Mouse (Mus musculus) natural killer cell, adult 2 months (primary cell): ENCODE results near the gene Lrrn4.

Experiments
- DNase-seq, 2 experiments: peaks; one replicate each; pipeline ENCODE4 v3.0.0; 2022; ENCODE audit warnings: low spot score in 2 of 2

The Lrrn4 gene

DNA sequence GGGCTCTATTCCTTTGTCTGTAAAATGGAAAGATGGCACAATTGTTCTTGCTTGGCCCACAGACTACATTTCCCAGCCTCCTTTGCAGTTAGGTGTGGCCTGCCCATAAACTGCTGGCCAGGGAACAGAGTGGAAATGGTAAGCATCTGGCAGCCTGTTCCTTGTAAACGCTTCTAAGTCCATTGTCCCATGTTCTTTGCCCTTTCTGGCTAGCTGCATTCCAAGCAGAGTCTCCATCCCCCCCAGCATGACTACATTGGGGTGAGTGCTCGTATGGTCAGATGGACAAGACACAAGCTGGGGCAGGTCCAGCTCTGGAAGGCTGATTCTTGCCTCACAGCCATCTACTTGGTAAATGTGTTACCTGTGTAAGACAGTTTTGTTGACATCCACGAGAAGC, 9.0 kb downstream of the Lrrn4 start:
- no peak for DNase-seq

DNA sequence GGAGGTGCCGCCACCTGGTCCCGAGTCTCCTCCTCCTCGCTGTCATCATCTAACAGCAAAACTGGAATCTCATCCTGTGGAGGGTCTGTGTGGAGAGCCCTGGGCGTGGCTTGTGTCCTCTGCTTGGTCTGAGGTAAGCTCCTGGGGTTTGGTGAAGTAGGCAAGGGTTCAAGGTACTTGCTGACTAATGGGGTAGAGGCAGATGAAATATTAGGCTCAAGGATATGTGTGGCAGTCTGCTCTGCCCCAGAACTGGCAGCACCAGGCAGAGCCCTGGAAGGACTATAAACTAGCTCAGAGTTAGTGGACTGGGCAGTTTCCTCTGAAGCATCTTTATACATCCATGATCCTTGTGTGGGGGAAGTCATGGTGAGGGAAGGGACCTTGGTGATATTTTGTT, 10.4 kb downstream of the Lrrn4 start:
- no peak for DNase-seq

DNA sequence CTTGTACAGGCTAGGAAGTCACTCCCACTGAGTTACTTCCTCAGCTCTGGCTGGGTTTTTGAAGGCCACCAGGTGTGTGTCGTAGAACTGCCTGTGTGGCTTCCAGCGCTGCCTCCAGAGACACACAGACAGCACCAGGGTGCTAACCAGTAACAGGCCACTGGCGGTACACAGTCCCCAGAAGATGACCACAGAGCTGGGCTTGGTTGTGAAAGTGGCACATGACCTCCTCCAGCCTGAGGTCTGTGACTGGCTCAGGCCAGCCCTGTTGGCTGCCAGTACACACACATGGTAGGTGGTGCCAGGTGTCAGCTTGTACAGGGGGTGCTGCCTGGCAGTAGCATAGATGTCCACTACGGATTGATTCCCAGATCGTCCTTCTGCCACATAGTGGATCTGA, 11.0 kb downstream of the Lrrn4 start:
- DNase-seq: no peak

- DNase-seq: no peak
These were observed 13.2 kb downstream of the Lrrn4 start for GRCm38 (mm10) chr2:132867521-132867920.

- DNase-seq: no peak
These were observed 17.4 kb downstream of the Lrrn4 start for GRCm38 (mm10) chr2:132863325-132863724.

GRCm38 (mm10) chr2:132861456-132861855, 19.2 kb downstream of the Lrrn4 start:
- DNase-seq: no peak

- no peak for DNase-seq
These were observed 20.3 kb downstream of the Lrrn4 start for GRCm38 (mm10) chr2:132860435-132860834.

DNA sequence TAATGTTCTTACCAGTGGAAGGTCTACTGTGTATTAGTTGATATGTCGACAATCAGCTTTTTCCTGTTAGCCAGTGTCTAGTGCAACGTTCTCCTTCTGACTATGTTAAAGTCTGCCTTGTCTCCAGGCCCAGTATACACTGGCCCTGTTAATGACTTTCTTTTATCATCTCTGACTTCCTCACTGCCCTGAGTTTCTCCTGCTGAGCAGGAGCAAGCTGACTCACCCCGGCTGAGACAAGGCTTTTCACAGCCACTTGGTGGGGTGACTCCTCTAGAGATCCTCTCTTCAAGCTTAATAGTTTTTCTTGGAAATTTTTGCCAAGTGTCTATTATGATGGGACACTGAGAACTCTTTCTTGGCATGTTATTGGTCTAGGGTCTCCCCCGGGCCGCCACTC, 24.4 kb downstream of the Lrrn4 start:
- DNase-seq: no peak

DNA sequence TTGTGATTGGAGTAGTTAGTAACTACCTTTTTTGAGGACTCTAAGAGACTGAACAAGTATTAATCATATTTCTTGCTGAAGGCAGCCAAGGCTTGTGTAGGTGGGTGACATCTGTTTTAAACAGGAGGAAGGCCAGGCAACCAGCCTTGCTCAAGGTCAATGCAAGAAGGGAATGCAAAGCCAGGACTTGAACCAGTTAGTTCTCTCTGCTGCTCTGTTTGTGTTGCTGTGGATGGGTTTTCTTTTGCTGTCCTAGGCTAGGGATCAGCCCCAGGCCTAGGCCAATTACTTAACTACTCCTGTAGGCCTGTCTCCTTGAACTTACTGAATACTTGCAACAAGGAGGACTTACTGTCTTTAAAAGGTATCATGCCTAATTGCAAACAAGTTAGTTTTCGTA, 27.6 kb downstream of the Lrrn4 start:
- no peak for DNase-seq

DNA sequence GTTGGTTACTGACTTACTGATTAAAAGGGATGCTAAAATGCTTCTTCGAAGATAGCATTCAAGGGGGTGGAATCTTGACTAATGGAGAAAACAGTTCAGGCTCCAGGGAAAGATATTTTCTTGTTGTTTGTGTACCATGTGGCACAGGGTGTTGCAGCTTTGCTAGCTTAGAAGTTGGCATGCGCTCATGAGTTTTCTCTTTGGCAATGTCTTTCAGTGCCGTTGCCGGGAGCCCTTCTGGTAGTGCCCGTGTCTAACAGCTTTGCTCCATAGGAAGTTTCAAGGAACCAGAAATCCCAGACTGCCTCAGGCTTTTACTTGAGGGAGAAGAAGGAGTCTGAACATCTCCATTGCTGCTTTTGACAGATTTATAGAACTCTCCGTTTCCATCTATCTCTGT, 31.6 kb downstream of the Lrrn4 start:
- DNase-seq: no peak

GRCm38 (mm10) chr2:132848361-132848760, 32.3 kb downstream of the Lrrn4 start:
- no peak for DNase-seq

DNA sequence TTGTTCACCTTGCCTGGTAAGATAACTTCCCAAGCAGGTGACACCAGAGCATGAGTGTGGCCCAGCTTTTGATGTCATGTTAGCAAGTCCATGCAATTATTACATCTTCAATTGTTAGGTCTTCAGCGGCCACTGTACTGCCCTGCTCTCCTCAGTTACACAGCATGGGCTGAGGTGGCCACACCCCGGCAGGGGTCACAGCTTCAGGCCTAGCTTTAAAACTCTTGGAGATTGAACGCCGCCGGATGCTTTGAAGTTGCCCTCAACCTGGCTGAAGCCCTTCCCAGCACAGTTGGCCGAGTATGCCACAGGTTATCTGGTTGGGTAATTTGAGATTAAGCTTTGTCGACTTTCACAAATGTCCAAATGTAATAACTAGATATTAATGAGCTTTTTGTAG, 33.1 kb downstream of the Lrrn4 start:
- DNase-seq: no peak

- peak; percentile 94 to 97 for DNase-seq
These were observed 34.0 kb downstream of the Lrrn4 start, which contains the start of gene Crls1 for GRCm38 (mm10) chr2:132846407-132847358. Gene Crls1 (plus strand): TSS chr2:132846666.

DNA sequence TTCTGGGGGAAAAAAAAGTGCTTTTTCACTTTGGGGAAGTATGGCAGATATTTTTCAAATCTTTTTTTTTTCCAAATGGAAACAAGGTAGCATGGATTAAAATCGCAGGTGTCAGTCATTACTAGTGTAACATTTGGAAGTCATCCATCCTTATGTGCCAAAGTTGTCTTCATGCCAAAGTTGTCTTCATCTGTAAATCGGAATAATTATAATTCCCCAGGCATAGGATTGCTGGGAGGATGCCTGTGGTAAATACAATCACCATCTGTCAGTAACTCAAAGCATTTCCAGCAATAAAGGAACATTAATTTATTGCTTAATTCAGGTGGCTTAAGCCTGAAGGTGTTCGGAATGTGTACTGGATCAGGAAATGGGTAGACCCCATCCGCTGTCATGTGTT, 39.6 kb downstream of the Lrrn4 start:
- no peak for DNase-seq
